Comparison of ENCODE assay signal across 12 mouse cellular contexts in the genomic region with DNA sequence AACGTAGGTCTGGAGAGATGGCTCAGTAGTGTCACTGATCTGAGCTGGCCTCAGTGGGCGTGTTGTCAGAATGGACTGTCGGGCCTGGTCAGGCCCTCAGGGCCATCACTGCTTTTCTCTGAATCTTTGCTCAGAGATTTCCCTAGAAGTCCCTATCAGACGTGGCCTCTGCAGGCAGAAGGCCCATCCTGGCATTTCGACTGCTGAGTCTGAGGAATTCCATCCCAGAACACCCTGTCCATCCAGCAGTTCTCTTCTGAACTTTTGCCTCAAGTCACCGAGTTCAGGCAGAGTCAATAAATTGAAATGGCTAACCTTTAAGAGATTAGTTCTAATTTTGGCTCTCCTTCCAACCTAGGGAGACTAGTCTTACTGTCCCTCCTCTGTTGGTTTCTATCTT.
"Had no signal": no experiment of that assay in that cellular context is flagged by ENCODE, and none has a peak within 500 bp of the region (broad histone marks: within the 10 kb centered on the region; RNA-seq: fewer than 3 reads in every experiment).

No protein-coding gene starts in this region.

- ATAC-seq: inflammation-experienced regulatory T-cells, adult 6 months; intestine, postnatal 0 days; midbrain, embryonic 16.5 days had no signal

- H3K4me1 ChIP-seq: midbrain, embryonic 12.5 days had no signal

- H3K4me3 ChIP-seq: limb, embryonic 15.5 days; midbrain, embryonic 12.5 days had no signal

- H3K9me3 ChIP-seq: limb, embryonic 15.5 days had no signal

- DNase-seq: layer of hippocampus, adult 9-11 months; layer of hippocampus, postnatal 36 days; lung, adult 18-20 months; right cerebral cortex, adult 18-20 months; right cerebral cortex, postnatal 25 days had no signal

- H3K4me2 ChIP-seq: limb, embryonic 15.5 days; midbrain, embryonic 12.5 days had no signal

- H3K27me3 ChIP-seq: limb, embryonic 15.5 days had no signal

- H3K27ac ChIP-seq: limb, embryonic 15.5 days; liver, embryonic 14.5 days; midbrain, embryonic 12.5 days; stomach, postnatal 0 days had no signal

- H3K36me3 ChIP-seq: limb, embryonic 15.5 days; midbrain, embryonic 12.5 days had no signal

- H3K9ac ChIP-seq: limb, embryonic 15.5 days; liver, embryonic 14.5 days; midbrain, embryonic 12.5 days had no signal
